Mouse (Mus musculus): ENCODE measurements at regions not wholly inside any gene's neighbourhood (a gene's known extent, or its start where the extent isn't known, plus 50 kb on each side); places are given as distances from the start of the nearest gene placed in this dataset.
"Not testable (repeated sequence)": the region's sequence is repeated elsewhere in the genome, so short reads cannot be mapped to it uniquely, and the experiment has no call there.

- DNase-seq = no peak
These were observed 314.5 kb downstream of the Tlr4 start for GRCm38 (mm10) chr4:67141896-67142295.

DNA sequence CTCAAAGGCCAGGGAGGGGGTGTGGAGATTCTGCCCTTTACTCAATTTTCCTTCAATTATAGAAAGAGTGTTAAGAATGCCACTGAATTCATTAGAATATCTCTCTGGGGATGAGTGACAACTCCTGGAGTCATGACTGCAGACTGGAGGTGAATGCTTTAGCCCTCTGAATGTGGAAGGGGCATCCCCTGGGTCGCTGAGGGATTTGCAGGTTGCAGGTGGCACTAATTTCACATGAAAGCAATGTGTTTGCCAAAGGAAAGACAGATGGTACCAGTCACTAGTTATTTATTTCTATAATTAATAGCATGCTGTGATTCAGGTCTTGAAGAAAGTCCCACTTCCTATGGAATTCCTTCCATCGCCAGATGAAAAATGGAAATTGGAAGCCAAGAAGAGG, 321.1 kb downstream of the Tlr4 start:
- no peak for DNase-seq

DNA sequence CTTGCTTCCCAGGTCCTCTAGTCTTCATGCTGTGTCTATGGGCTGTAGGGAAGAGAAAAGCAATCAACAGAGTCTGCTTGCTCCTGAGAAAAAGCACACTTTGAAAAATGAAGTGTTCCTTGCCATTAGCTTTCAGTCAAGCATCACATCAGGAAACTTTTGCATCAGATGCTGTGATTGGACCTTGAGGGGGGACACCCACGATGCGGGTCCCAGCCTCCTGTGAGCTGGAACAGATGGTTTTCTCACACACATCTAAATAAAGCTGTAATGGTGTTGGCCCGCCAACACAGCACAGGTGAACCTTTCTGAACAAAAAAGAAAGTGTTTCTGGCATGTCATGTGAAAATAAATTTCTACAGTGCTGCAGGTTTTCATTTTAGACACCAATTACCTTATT, 335.3 kb downstream of the Tlr4 start:
- no peak for DNase-seq

- no peak for DNase-seq
These were observed 340.3 kb downstream of the Tlr4 start for GRCm38 (mm10) chr4:67167720-67168119.

DNA sequence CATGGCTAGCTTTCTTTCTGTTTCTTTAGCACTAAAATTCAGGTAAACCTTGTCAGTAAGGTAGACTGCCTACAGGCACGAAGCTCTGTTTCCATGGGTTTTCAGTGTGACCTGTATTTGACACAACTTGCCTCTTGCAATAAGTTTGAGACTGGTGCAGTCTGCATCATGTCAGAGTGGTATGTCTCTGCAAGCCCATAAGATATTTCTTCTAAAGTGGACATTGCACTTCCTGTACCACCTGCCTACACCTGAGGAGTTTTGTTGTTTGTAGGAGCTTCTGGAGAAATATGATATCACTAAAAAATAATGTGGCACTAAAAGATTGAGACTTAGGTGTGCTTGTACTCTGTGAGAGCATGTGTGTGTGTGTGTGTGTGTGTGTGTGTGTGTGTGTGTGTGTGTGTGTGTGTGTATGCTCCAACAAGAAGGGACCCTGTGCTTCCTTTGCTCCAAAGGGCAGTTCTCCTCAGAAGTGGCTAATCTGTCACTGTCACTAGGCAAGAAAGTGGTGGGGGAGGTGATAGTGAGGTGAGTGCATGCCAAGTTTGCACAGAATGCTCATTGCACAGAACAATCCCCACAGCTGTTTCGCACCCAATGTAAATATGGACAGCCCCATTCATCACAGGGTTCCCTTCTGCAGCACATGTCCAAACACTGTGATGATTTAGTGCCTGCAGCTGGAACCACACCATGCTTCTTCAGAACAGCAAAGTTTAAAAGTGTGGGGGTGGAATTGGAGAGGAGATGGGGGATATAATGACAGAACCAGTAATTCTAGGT, 360.5 kb downstream of the Tlr4 start:
- peak; percentile 5 for DNase-seq

DNA sequence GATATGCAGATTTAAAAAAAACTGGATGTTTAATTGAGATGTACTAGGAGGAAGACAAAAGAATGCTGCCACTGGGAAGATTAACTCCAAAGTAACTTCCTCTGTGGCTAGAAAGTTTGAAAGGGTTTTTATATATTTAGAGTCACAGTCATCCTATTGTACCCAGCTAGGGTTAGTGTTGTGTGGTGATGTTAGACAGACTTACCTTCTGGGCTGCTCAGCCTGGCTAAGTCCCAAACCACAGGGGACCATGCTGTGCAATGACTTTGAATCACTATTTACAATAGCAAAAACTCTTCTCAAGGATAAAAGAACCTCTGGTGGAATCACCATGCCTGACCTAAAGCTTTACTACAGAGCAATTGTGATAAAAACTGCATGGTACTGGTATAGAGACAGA, 363.2 kb downstream of the Tlr4 start:
- no peak for DNase-seq

- no peak for DNase-seq
These were observed 367.0 kb downstream of the Tlr4 start for GRCm38 (mm10) chr4:67194425-67194824.

DNA sequence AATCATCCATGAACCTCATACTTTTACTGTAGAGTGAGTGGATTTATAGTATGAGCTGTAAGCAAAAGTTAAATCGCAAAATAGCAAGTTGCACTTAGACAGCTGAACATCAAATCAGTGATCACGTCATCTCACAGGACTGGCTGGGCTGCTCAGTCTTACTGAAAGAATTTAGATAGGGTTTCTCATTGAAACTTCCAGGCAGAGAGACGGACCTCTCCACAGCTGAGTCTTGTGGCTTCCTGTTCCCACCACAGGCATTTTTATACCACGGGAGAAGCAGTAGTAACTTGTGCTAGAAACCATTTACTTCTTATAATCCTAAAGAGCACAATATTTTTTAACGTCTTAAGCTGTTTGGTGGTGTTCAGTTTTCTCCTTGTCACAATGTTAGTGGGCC, 369.5 kb downstream of the Tlr4 start:
- DNase-seq = no peak

DNA sequence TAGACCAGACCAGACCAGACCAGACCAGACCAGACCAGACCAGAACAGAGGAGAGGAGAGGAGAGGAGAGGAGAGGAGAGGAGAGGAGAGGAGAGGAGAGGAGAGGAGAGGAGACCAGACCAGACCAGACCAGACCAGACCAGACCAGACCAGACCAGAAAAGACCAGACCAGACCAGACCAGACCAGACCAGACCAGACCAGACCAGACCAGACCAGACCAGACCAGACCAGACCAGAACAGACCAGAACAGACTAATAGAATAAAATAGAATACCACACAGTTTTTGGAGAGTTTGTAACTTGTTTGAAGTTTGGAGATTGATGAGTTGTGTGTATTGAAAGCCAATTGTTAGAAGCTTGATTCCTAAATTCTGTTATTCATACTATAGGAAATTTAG, 381.0 kb downstream of the Tlr4 start:
- not testable (repeated sequence) for DNase-seq

- DNase-seq = no peak
These were observed 386.0 kb downstream of the Tlr4 start for GRCm38 (mm10) chr4:67213363-67213762.

- no peak for DNase-seq
These were observed 397.1 kb downstream of the Tlr4 start for GRCm38 (mm10) chr4:67224533-67224932.

DNA sequence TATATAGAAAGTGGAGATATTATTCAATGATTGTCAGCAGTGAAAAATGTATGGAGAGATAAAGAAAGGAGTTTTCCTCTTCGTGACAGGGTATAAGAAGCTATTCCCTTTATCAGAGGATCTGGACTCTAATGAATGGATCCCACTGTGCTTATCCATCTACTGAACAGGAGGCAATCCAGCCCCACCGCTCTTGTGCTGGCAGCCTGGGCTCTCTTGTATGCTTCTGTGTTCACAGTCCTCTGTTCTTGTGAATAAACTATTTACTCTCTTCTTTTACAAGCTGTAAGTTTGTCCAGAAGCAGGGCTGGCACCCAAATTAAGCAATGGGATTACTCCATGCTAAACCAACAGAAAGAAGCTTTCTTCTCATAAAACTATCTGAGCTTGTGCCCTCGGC, 401.8 kb downstream of the Tlr4 start:
- DNase-seq = no peak

DNA sequence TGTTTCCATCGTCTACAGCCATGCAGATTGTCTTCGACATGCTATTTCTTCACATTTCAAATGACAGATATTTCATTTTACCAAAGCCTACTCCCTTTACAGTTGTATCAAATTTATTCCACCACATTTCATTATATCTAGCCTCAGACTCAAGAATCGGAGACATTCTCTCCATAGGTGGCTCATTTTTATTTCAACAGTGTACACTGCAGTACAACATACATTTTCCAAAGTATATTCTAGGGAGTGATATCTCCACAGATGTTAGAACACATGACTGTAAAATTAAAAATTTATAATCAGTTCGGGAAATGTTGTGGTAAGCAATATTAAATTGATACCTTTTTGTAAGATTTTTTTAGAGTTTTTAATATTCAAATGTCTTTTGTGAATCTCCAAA, 446.2 kb downstream of the Tlr4 start:
- no peak for DNase-seq

- no peak for DNase-seq
These were observed 473.6 kb downstream of the Tlr4 start for GRCm38 (mm10) chr4:67301020-67301419.

DNA sequence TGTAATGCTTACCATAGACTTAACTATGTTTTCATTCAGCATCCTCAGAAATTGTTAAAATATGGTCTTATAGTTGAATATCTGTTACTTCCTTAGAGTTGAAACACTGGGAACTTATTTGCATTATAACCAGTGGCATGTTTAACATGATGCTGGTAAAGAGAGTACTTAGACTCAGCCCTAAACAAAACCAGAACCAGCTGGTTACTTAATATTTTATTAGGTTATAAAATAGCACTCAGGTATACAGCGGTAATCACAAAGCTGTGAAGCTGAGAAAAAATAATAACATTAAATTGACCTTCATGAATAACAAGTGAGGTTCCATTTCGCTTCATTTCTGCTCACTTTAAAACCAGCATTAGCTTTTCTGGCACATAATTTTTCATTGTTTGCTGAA, 474.4 kb downstream of the Tlr4 start:
- DNase-seq = no peak

DNA sequence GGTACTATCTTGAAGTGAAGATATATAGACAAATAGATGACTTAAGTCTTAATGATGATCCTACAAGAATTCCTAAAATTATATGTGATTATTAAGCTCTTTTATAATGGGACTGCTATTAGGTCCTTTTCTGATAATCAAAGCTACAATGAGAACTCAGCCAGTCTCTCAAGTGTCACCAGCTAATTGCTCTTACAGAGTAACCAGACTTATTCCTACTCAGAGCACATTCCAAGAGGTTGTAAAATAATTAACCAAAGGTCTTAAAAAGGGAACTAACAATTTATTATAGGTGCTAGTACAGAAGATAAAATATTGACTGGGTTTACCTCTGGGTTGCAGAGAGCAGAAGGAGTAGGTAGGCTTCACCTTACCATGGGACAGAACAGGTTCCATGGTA, 492.7 kb downstream of the Tlr4 start:
- not testable (repeated sequence) for DNase-seq

All from liver (tissue).